Mouse (Mus musculus) lung, postnatal 36 days (tissue): ENCODE measurements at regions not wholly inside any gene's neighbourhood (a gene's known extent, or its start where the extent isn't known, plus 50 kb on each side); places are given as distances from the start of the nearest gene placed in this dataset.

Source experiments
- DNase-seq: peaks from one replicate; pipeline ENCODE4 v3.0.0; 2022; ENCODE audit warnings: mixed read lengths

- no peak for DNase-seq
These were observed 404.2 kb upstream of the Cntn3 start for GRCm38 (mm10) chr6:102977122-102977521.

- peak; percentile 68 for DNase-seq
These were observed 450.4 kb upstream of the Cntn3 start for GRCm38 (mm10) chr6:103023326-103023725.

- DNase-seq: peak; percentile 7
These were observed 451.1 kb upstream of the Cntn3 start for GRCm38 (mm10) chr6:103024006-103024405.

GRCm38 (mm10) chr6:103028150-103028549 lies 455.2 kb upstream of the Cntn3 start:
- no peak for DNase-seq

GRCm38 (mm10) chr6:103033418-103033817 lies 460.5 kb upstream of the Cntn3 start:
- DNase-seq: no peak

GRCm38 (mm10) chr6:103033919-103034318 lies 461.0 kb upstream of the Cntn3 start:
- DNase-seq: no peak

GRCm38 (mm10) chr6:103060591-103060990 lies 449.8 kb upstream of the Chl1 start:
- DNase-seq: no peak

- DNase-seq: no peak
These were observed 404.2 kb upstream of the Chl1 start for GRCm38 (mm10) chr6:103106189-103106588.

GRCm38 (mm10) chr6:103119537-103119936 lies 390.8 kb upstream of the Chl1 start:
- no peak for DNase-seq

- no peak for DNase-seq
These were observed 369.5 kb upstream of the Chl1 start for GRCm38 (mm10) chr6:103140851-103141250.

- DNase-seq: no peak
These were observed 332.5 kb upstream of the Chl1 start for GRCm38 (mm10) chr6:103177851-103178250.

GRCm38 (mm10) chr6:103183355-103183754 lies 327.0 kb upstream of the Chl1 start:
- no peak for DNase-seq

- DNase-seq: no peak
These were observed 313.5 kb upstream of the Chl1 start for GRCm38 (mm10) chr6:103196838-103197237.

GRCm38 (mm10) chr6:103201605-103202004 lies 308.8 kb upstream of the Chl1 start:
- DNase-seq: no peak

- DNase-seq: no peak
These were observed 301.2 kb upstream of the Chl1 start for GRCm38 (mm10) chr6:103209202-103209601.

- DNase-seq: peak; percentile 14
These were observed 297.2 kb upstream of the Chl1 start for GRCm38 (mm10) chr6:103213160-103213559.

GRCm38 (mm10) chr6:103236896-103237295 lies 273.5 kb upstream of the Chl1 start:
- DNase-seq: no peak

- DNase-seq: no peak
These were observed 241.4 kb upstream of the Chl1 start for GRCm38 (mm10) chr6:103268984-103269383.

- no peak for DNase-seq
These were observed 238.2 kb upstream of the Chl1 start for GRCm38 (mm10) chr6:103272216-103272615.

GRCm38 (mm10) chr6:103275071-103275470 lies 235.3 kb upstream of the Chl1 start:
- DNase-seq: no peak

- DNase-seq: peak; percentile 1
These were observed 234.9 kb upstream of the Chl1 start for GRCm38 (mm10) chr6:103275476-103275875.

GRCm38 (mm10) chr6:103296015-103296414 lies 214.4 kb upstream of the Chl1 start:
- DNase-seq: peak; percentile 35

GRCm38 (mm10) chr6:103306420-103307249 lies 203.8 kb upstream of the Chl1 start:
- DNase-seq: peak; percentile 2

- DNase-seq: no peak
These were observed 203.2 kb upstream of the Chl1 start for GRCm38 (mm10) chr6:103307250-103307580.

GRCm38 (mm10) chr6:103312149-103312548 lies 198.2 kb upstream of the Chl1 start:
- DNase-seq: no peak
